Mouse (Mus musculus): Measurements from ENCODE around the gene Rhobtb1.

Rhobtb1 gene

GRCm38 (mm10) chr10:69155428-69156175 lies 4.4 kb downstream of the Rhobtb1 start:
- no peak overlapping the region for H3K4me3 ChIP-seq (replicated peaks; ENCODE audit: low read length)
- H3K36me3 ChIP-seq (ENCODE audit: insufficient read depth, low read length) = no peaks in the 10 kb centered on the region
- H3K4me1 ChIP-seq (replicated peaks; ENCODE audit: low read depth, low read length) = 0 out of 2 replicates have a peak, but pooled peaks cover 3% of the 10 kb centered on the region
- H3K9me3 ChIP-seq (ENCODE audit: low read length) = no peaks in the 10 kb centered on the region
- H3K27me3 ChIP-seq (ENCODE audit: insufficient read depth, low read length) = no peaks in the 10 kb centered on the region
- TF ChIP-seq NANOG (IDR thresholded peaks at IDR 0.05; ENCODE audit: borderline replicate concordance, low read length) = no peak
- TF ChIP-seq CTCF (conservative IDR thresholded peaks at IDR 0.05; ENCODE audit: low read length) = no peak
- no peak for TF ChIP-seq POU5F1 (IDR thresholded peaks at IDR 0.05; ENCODE audit: borderline replicate concordance, low read length)

- Histone ChIP-seq H3K27me3 (ENCODE audit: insufficient read depth, low read length) (no peaks in the 10 kb centered on the region), H3K4me1 (replicated peaks; ENCODE audit: low read depth, low read length) (0 out of 2 replicates have a peak, but pooled peaks cover 3% of the 10 kb centered on the region), H3K4me3 (replicated peaks; ENCODE audit: low read length) (no peak overlapping the region), H3K36me3 (ENCODE audit: insufficient read depth, low read length) (no peaks in the 10 kb centered on the region), H3K9me3 (ENCODE audit: low read length) (no peaks in the 10 kb centered on the region)
- no peak for TF ChIP-seq CTCF (conservative IDR thresholded peaks at IDR 0.05; ENCODE audit: low read length)
- no peak for TF ChIP-seq POU5F1 (IDR thresholded peaks at IDR 0.05; ENCODE audit: borderline replicate concordance, low read length)
- no peak for TF ChIP-seq NANOG (IDR thresholded peaks at IDR 0.05; ENCODE audit: borderline replicate concordance, low read length)
Observed at GRCm38 (mm10) chr10:69156462-69156861, 5.2 kb downstream of the Rhobtb1 start.

- no peaks in the 10 kb centered on the region for H3K9me3 ChIP-seq (ENCODE audit: low read length)
- no peak overlapping the region for H3K4me3 ChIP-seq (replicated peaks; ENCODE audit: low read length)
- H3K27me3 ChIP-seq (ENCODE audit: insufficient read depth, low read length) = no peaks in the 10 kb centered on the region
- 0 out of 2 replicates have a peak, but pooled peaks cover 3% of the 10 kb centered on the region for H3K4me1 ChIP-seq (replicated peaks; ENCODE audit: low read depth, low read length)
- no peak for TF ChIP-seq POU5F1 (IDR thresholded peaks at IDR 0.05; ENCODE audit: borderline replicate concordance, low read length)
- no peak for TF ChIP-seq CTCF (conservative IDR thresholded peaks at IDR 0.05; ENCODE audit: low read length)
- no peak for TF ChIP-seq NANOG (IDR thresholded peaks at IDR 0.05; ENCODE audit: borderline replicate concordance, low read length)
- no peaks in the 10 kb centered on the region for H3K36me3 ChIP-seq (ENCODE audit: insufficient read depth, low read length)
Observed at GRCm38 (mm10) chr10:69157471-69157870, 6.2 kb downstream of the Rhobtb1 start.

DNA sequence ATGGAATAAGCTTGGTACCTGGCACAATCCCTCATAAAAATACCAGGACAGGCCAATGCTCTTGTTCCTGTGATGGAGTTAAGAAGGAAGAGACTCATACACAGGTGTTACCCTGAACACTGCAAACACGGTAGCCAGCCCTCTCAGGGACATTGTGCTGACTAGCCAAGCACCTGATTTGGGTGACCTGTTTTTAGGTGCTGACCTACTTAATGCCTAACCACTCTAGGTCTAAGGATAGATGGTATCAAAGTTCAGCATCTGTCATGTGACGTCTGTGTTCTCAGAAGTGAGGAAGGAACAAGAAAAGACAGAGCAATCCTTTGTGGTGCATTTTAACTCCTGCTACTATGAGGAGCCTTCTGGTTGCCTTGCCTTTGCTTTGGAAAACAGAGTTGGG lies 9.6 kb downstream of the Rhobtb1 start:
- TF ChIP-seq NANOG (IDR thresholded peaks at IDR 0.05; ENCODE audit: borderline replicate concordance, low read length) (no peak), CTCF (conservative IDR thresholded peaks at IDR 0.05; ENCODE audit: low read length) (no peak), POU5F1 (IDR thresholded peaks at IDR 0.05; ENCODE audit: borderline replicate concordance, low read length) (no peak)
- H3K9me3 ChIP-seq (ENCODE audit: low read length) = no peaks in the 10 kb centered on the region

DNA sequence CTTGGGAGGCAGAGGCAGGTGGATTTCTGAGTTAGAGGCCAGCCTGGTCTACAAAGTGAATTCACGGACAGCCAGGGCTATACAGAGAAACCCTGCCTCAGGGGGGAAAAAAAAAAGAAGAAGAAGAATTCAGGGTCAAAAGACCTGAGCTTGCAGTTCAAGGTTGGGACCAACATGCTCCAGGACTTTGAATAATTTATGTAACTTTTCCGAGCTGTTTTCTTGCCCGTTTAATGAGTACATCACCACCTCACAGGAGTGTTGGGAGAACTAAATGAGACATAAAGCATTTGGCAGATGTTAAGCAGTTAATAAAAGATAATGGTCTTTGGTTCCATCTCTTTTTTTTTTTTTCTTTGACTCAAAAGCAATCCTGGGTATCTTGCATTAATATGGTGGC lies 10.3 kb downstream of the Rhobtb1 start:
- Histone ChIP-seq H3K4me3 (replicated peaks; ENCODE audit: low read length) (no peak overlapping the region), H3K9me3 (ENCODE audit: low read length) (no peaks in the 10 kb centered on the region), H3K36me3 (ENCODE audit: insufficient read depth, low read length) (no peaks in the 10 kb centered on the region), H3K27me3 (ENCODE audit: insufficient read depth, low read length) (no peaks in the 10 kb centered on the region), H3K4me1 (replicated peaks; ENCODE audit: low read depth, low read length) (0 out of 2 replicates have a peak, but pooled peaks cover 3% of the 10 kb centered on the region)
- TF ChIP-seq NANOG (IDR thresholded peaks at IDR 0.05; ENCODE audit: borderline replicate concordance, low read length) (no peak), CTCF (conservative IDR thresholded peaks at IDR 0.05; ENCODE audit: low read length) (no peak), POU5F1 (IDR thresholded peaks at IDR 0.05; ENCODE audit: borderline replicate concordance, low read length) (no peak)

More for the DNA sequence above, 9.6 kb downstream of the Rhobtb1 start:
- Histone ChIP-seq H3K4me1 (replicated peaks; ENCODE audit: low read depth, low read length) (0 out of 2 replicates have a peak, but pooled peaks cover 3% of the 10 kb centered on the region), H3K36me3 (ENCODE audit: insufficient read depth, low read length) (no peaks in the 10 kb centered on the region), H3K4me3 (replicated peaks; ENCODE audit: low read length) (no peak overlapping the region), H3K27me3 (ENCODE audit: insufficient read depth, low read length) (no peaks in the 10 kb centered on the region)

- no peaks in the 10 kb centered on the region for H3K36me3 ChIP-seq (ENCODE audit: insufficient read depth, low read length)
- no peaks in the 10 kb centered on the region for H3K27me3 ChIP-seq (ENCODE audit: insufficient read depth, low read length)
- TF ChIP-seq NANOG (IDR thresholded peaks at IDR 0.05; ENCODE audit: borderline replicate concordance, low read length) (no peak), POU5F1 (IDR thresholded peaks at IDR 0.05; ENCODE audit: borderline replicate concordance, low read length) (no peak), CTCF (conservative IDR thresholded peaks at IDR 0.05; ENCODE audit: low read length) (no peak)
- H3K4me3 ChIP-seq (replicated peaks; ENCODE audit: low read length) = no peak overlapping the region
- H3K9me3 ChIP-seq (ENCODE audit: low read length) = no peaks in the 10 kb centered on the region
- H3K4me1 ChIP-seq (replicated peaks; ENCODE audit: low read depth, low read length) = 0 out of 2 replicates have a peak, but pooled peaks cover under 1% of the 10 kb centered on the region
Observed at GRCm38 (mm10) chr10:69162577-69162976, 11.3 kb downstream of the Rhobtb1 start.

- no peaks in the 10 kb centered on the region for H3K36me3 ChIP-seq (ENCODE audit: insufficient read depth, low read length)
- H3K4me1 ChIP-seq (replicated peaks; ENCODE audit: low read depth, low read length) = no peaks in the 10 kb centered on the region
- no peaks in the 10 kb centered on the region for H3K27me3 ChIP-seq (ENCODE audit: insufficient read depth, low read length)
- no peak for TF ChIP-seq CTCF (conservative IDR thresholded peaks at IDR 0.05; ENCODE audit: low read length)
- no peak for TF ChIP-seq POU5F1 (IDR thresholded peaks at IDR 0.05; ENCODE audit: borderline replicate concordance, low read length)
- TF ChIP-seq NANOG (IDR thresholded peaks at IDR 0.05; ENCODE audit: borderline replicate concordance, low read length) = no peak
- H3K9me3 ChIP-seq (ENCODE audit: low read length) = no peaks in the 10 kb centered on the region
- no peak overlapping the region for H3K4me3 ChIP-seq (replicated peaks; ENCODE audit: low read length)
Observed at GRCm38 (mm10) chr10:69163216-69163615, 12.0 kb downstream of the Rhobtb1 start.

DNA sequence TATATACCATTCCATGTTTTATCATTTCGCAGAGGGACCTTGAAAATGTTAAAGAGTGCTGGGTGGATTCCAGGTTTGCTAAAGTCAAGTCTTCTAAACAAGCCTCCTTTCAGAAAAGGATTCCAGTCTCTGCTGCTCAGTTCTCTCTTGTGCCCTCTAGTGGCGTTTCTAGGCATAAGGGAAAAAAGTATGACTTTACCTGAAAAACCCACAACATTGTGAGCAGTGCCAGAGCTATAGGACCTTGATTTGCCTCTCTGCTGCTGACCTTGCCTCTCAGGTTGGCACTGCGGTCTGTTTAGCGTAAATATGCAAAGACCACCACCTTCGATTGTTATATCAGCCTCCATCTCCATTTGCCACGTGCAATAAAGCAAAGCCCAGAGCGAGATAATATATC lies 13.9 kb downstream of the Rhobtb1 start:
- Histone ChIP-seq H3K27me3 (ENCODE audit: insufficient read depth, low read length) (no peaks in the 10 kb centered on the region), H3K4me3 (replicated peaks; ENCODE audit: low read length) (no peak overlapping the region), H3K9me3 (ENCODE audit: low read length) (no peaks in the 10 kb centered on the region), H3K4me1 (replicated peaks; ENCODE audit: low read depth, low read length) (0 out of 2 replicates have a peak, but pooled peaks cover 3% of the 10 kb centered on the region), H3K36me3 (ENCODE audit: insufficient read depth, low read length) (no peaks in the 10 kb centered on the region)
- peak; percentile 81 for TF ChIP-seq CTCF (conservative IDR thresholded peaks at IDR 0.05; ENCODE audit: low read length)
- no peak for TF ChIP-seq POU5F1 (IDR thresholded peaks at IDR 0.05; ENCODE audit: borderline replicate concordance, low read length)
